Mouse (Mus musculus): ENCODE data around the gene Klre1. TPM values are rescaled to one million over a fixed set of nuclear protein-coding genes. Genes with fewer than 3 reads are reported as not detected.

Klre1 gene
- not detected for total RNA-seq (2021)

DNA sequence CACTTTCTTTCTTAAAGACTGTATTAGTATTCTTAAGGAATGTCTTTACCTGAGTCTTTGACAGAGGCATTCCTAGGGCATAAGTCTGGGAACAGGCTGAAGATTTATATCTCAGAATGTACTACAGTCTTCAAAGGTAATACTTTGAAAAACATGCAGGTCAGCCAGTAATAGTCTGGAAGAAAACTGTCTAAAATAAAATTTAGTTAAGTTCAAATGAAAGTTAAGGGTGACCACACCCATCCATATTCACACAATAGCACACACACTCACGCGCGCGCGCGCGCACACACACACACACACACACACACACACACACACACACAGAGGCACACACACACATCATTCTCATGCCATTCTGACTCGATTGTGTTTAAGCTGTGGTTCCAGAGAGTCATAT, at the start of gene Klre1:
Gene Klre1 (plus strand): TSS at position 301 of the 400 bp plus-strand sequence.
- intact Hi-C loops (cut with DNase I), result loop anchor here (5.0 to 10.0 kb wide), 2 partner anchors 517 to 1780 kb away; no protein-coding TSS in a partner anchor
- no peak for DNase-seq (ENCODE audit: low spot score)

DNA sequence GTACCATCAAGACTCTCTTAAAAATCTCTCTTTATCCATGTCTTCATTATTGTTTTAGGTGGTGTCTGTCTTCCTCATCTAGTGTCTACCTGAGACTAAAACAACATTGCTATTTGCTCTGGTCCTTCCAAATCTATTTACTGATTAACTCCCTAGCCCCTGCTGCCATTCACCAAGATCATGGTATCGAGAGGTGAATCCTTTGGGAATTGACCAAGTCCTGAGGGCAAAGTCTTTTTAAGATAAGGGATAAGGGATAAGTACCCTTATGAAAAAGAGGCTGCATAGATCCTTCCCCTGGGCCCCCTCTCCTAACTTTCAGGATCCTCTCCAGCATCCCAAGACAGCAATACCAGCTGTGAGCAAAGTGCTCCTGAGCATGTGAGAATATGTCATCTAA, 48.1 kb upstream of the Klre1 start:
- intact Hi-C loops (cut with DNase I), result loop anchor here (5.0 kb wide), 1 partner anchor 682 kb away; no protein-coding TSS in a partner anchor
- DNase-seq (ENCODE audit: low spot score), result no peak

DNA sequence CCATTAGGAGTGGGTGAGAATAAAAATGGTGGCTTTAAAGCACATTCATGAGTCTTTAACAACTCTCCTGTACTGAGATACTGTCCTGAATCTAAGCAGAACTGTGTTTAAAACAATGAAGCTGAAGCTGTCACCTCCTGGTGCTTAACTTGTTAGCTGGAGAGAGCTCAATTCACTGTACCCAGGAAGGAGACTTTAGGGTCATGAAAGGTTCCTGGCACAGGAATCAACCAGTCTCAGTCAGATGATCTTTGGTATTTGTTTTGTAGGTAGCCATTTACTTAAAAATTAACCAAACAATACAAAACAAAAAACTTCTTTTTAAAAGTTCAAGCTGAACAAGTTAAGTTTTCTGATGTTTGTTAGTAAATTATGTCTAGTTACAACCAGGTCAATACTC, 47.4 kb upstream of the Klre1 start:
- intact Hi-C loops (cut with DNase I), result loop anchor here (5.0 kb wide), 1 partner anchor 683 kb away; no protein-coding TSS in a partner anchor
- DNase-seq (ENCODE audit: low spot score), result no peak

DNA sequence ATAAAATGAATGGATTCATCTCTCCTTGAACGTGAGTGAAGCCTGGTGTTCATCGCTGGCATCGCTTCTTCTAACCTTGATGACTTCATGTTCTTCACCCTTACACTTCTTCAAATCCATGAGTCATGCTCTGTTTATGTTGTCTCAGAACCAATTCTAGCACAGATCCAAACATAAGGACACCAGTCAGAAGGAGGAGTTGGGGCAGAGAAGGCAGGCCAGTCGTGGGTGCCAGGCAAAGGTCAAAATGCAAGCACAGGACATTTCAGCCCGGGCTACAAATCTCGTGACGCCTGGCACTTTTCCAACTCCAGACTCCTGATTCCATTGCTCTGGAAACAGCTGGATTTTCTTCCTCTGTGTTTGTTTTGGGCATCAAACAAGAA, 45.2 kb upstream of the Klre1 start:
- peak; percentile 61 for DNase-seq (ENCODE audit: low spot score)
- intact Hi-C loops (cut with DNase I), result loop anchor here (5.0 kb wide), 1 partner anchor 685 kb away; no protein-coding TSS in a partner anchor

DNA sequence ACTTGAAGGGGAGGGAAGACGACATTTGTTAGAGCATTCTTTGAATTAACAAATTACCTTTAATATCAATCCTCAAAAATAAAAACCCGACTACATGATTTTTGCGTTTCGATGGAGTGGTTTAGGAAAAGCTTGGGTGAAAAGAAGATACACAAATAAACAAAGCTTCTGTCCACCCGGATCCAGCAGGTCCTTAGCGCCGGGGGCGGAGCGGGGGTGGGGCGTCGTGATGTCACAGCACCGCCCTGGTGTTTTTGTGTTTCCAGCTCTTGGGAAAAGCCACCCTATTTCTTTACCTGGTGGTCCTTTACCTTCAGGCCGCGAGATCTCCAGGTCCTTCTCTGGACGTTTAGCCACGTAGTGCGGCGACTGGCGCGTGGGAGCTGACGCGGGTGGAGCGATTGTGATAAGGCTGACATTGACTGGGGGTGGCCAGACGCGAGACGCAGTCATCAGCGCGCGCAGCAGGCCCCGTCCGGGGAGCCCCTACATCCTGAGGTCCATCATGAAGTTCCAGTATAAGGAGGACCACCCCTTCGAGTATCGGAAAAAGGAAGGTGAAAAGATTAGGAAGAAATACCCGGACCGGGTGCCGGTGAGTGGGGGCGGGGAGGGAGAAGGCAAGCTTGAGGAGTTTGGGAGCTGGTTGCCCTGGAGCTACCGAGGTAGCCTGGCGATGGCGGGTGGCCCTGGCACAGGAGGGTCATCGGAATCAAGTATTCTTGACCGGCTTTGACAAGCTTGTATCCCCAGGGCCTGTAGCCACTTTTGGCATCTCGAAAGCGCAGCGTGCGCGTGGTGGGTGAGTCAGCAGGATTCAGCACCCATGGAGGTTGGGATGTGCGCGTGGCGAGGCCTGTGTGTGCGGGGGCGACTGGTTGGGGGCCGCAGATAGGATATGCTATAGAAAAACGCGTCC, 44.5 kb upstream of the Klre1 start, which contains the start of gene Gabarapl1:
Gene Gabarapl1 (plus strand): TSS at position 219 of the 919 bp plus-strand sequence.
- intact Hi-C loops (cut with DNase I), result loop anchor here (5.0 kb wide), 1 partner anchor 686 kb away; no protein-coding TSS in a partner anchor
- DNase-seq (ENCODE audit: low spot score), result peak; percentile 75

DNA sequence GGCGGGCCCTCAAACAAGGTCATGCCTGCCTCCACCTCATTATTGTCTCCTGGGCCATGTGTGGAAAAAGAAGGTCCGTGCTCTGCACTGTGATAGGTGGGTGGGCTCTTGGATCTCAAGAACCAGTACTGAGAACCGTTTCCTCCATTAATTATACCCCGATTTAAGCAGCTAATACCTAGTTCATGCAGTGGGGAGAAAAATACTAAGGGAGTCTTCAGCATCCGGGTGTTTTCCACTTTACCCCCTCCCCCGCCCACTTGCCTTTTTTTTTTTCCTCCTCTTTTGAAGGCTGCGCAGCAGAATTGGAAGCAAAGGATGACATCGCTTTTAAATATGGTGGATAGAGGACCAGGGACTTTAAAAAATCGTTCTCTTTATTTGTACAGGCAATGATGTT, 43.6 kb upstream of the Klre1 start:
- no peak for DNase-seq (ENCODE audit: low spot score)
- intact Hi-C loops (cut with DNase I), result loop anchor here (5.0 kb wide), 1 partner anchor 687 kb away; no protein-coding TSS in a partner anchor

DNA sequence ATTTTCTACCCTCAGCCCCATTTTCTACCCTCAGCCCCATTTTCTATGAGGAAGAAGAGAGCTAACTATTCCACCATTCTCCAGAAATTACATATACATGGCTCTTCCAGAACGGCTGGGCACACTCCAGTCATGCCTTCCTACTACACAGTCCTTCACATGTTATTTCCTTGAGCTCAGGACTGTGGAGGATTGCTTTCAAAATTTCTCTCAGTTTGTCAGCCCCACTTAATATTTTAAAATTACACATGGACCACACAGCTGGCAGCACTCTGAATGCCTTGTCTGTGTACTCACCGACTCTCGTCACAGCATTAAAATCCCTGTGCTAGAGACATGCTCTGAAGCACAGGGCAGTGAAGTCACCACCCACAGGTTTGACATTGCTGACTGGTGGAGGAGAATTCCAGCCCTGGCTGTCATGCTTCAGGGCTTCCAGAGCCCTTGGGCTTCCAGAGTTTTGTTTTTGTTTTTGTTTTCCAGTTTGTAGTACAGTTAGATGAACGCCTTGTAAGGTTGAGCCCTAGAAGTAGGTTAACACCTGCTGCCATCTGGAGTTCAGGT, 43.0 kb upstream of the Klre1 start:
- intact Hi-C loops (cut with DNase I), result loop anchor here (5.0 kb wide), 1 partner anchor 687 kb away; no protein-coding TSS in a partner anchor
- DNase-seq (ENCODE audit: low spot score), result no peak

DNA sequence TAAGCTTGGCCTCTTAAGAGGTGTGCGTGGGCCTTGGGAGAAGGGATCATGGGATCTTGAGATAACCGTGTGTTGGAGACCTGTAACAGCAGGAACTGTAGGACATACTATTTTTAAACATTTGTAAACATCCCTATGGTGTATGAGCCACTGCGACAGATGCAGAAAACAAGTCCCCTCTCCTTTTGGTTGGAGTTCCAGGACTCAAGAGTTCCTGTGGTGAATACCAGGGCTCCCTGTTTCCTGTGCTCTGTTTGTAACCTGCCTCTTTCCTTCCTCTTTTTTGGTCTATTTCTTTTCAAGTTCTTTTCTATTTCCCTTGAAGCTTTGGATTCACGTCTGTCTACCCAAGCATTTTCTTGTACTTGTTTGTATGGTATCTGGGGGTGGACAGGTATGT, 42.0 kb upstream of the Klre1 start:
- intact Hi-C loops (cut with DNase I), result no loop called here

DNA sequence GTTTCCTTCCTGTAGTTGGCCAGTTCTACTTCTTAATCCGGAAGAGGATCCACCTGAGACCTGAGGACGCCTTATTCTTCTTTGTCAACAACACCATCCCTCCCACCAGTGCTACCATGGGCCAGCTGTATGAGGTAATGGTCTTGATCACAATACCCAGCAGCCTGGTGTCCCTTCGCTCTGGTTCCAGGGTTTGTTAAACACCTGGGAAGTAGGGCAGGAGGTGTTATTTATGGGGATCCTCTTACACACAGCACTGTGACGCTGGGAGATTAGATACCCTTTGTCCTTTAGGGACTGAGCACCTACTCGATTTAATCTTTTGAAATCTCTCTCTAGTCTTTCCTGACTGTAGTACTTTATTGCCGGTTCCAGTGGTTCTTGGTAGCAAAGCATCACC, 39.1 kb upstream of the Klre1 start:
- DNase-seq (ENCODE audit: low spot score), result no peak
- intact Hi-C loops (cut with DNase I), result no loop called here

More for the DNA sequence above, 42.0 kb upstream of the Klre1 start:
- no peak for DNase-seq (ENCODE audit: low spot score)

DNA sequence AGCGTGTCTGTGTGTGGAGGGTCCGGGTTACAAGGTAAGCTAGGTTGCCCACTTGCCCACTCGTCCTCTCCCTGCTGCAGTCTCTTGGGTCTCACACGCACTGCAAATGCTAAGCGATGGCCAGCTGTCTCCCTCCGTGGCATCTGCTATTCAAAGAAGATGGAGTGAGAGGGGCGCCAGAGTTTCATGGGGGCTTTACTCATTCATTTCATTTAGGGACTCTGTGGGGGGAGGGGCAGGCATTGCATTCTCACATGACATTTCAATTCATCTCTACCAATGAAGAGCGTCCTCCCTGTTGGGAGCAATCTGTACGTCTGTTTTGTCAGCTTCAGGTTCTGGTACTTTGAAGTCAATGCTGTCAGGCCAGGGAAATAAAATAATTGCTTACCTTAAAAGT, 35.8 kb upstream of the Klre1 start:
- intact Hi-C loops (cut with DNase I), result no loop called here
- DNase-seq (ENCODE audit: low spot score), result no peak

DNA sequence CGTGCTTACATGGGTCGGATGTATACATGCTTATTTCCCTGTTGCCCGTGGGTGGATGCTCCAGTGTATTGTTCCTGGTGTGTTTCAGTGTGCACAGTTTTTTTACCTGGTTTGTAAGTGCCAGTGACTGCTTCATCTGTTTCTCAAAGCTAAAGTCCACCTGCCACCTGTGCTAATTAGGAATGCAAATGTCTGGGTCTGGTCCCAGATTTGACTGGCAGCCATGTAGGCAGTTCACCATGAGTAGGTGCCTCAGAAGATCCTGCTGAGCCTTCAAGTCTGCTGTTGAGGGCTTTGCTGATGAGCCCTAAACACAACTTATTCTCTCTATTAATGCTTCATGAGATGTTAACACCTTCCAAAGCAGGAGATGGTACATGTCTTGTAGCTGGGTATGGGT, 35.2 kb upstream of the Klre1 start:
- intact Hi-C loops (cut with DNase I), result no loop called here

DNA sequence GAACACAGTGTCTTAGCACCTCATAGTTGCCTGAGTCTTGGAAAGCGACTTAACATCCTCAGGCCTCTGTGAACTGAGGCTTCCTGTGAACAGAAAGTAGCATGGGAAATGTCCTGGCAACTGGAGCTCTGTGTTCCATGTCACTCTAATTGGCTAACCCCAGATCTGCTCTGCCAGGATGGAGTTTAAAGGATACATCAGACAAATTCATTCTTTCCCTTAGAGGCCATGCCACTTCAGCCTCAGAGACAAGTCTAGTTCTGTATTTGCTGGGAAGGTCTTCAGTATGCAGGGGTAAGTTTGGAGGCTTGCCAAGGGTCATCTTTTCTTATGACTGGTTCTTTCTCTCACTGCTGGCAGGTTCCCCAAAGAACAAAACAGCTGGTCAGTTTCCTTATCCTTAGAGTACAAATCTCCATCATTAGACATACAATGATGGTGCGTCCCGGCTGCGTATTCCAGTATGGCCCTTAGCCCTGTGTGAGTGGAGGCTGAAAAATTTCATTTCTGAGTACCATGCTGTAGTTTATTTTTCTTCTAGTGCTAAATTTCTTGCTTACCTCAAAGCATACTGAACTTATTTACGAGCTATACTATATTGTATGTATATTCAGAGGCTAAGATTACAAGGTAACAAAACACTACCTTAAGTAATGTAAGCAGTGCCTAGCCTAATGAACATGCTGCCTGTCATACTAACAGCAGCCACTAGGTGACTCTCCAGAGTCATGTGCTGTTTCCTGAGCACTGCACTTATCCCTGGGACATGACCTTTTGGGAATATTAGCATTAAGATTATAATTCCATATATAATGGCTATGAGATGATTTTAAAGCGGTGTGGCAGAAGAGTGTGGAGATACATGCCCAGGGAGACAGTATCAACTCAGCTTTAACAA, 33.7 kb upstream of the Klre1 start:
- intact Hi-C loops (cut with DNase I), result no loop called here
- no peak for DNase-seq (ENCODE audit: low spot score)

More for the DNA sequence above, 35.2 kb upstream of the Klre1 start:
- no peak for DNase-seq (ENCODE audit: low spot score)

DNA sequence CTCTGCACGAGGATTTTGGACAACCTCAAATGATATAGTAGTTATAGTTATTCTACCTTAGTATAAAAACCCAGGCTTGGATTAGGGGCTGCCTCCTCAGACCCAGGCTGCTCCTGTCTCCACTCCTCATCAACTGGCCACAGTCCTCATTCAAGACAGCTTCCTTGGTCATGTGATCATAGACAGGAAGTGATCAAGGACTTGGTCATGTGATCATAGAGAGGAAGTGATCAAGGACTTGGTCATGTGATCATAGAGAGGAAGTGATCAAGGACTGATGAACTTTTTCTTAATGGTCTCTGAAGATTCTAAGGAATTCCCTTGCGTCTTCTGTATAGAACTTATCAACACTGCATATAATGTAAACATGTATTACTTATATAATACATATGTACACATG, 30.4 kb upstream of the Klre1 start:
- intact Hi-C loops (cut with DNase I), result no loop called here
- DNase-seq (ENCODE audit: low spot score), result no peak

DNA sequence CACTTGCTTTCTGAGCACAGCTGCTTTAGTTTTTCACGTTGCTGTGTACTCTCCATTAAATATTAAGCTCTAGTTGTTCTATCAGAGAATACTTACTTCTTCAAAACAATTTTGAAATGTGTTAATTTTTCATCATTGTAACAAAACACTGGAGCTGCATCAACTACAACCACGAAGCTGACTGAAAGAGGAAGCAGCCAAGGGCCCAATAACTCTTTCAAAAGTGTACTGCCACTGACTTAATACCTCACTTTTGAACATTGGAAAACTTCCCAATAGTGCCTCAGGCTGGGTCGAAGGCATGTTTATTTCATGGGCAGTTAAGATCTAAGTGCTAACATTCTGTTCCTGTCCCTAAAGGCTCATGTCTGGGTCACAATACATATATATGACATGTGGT, 29.7 kb upstream of the Klre1 start:
- intact Hi-C loops (cut with DNase I), result no loop called here
- DNase-seq (ENCODE audit: low spot score), result no peak

DNA sequence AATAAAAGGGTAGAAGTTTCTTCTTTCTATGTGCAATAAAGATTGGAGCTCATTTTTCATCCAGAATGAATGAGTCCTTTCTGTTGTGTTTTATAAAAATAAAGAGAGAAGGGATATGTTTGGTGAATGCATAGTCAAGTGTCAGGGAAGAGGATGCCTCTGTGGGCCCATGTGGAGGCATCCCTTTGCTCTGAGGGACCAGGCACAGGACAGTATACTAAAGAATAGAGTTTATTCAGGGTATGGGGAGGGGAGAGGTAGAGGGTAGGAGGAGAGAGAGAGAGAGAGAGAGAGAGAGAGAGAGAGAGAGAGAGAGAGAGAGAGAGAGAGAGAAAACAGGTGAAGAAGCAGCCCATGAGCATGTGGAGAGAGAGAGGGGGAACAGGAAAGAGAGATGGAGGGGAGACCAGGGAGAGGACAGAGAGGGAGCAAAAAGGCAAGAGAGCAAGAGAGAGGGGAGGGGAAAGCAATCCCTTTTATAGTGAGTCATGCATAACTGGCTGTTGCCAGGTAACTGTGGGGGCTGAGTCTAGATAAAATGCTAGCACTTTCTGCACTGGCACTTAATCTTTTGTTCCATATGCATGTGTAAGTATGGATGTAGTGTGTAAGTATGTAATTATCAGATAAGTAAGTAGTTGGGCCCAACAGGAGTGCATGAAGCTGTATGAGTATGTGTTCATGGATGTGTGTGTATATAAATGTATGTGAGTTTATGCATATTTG, 20.2 kb upstream of the Klre1 start:
- intact Hi-C loops (cut with DNase I), result loop anchor here (2.0 to 5.0 kb wide), 3 partner anchors 40 to 165 kb away; no protein-coding TSS in a partner anchor
- no peak for DNase-seq (ENCODE audit: low spot score)

DNA sequence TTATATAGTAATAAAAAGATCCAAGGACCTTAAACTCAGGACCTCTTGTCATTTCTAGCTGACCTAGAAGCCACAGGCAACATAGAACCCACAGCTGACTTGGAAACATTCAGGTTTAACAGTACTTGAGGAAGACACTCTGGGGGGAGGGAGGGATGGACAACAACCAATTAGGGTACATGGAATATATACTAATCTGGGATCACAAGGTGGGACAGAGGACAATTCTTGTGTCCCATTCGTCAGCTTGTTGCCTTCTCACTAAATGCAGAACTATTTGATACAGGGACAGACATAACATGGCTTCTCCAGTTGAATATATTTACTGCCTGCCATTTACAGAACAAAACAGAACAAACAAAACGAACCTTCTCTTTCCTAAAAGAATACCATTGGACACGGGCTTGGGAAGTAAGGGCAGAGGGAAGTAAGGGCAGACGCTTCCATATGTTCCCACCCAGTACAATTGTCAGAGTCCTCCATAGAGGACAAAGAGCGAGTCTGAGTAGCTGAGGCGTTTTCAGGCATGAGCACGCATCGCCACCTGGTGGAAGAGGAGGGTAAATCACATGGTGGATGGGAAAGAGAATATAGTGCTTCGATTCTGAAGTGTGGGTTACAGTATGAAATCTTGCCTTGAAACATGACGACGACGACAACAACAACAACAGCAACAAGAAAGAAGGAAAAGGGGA, 18.6 kb upstream of the Klre1 start:
- intact Hi-C loops (cut with DNase I), result loop anchor here (2.0 to 5.0 kb wide), 3 partner anchors 42 to 166 kb away; no protein-coding TSS in a partner anchor

DNA sequence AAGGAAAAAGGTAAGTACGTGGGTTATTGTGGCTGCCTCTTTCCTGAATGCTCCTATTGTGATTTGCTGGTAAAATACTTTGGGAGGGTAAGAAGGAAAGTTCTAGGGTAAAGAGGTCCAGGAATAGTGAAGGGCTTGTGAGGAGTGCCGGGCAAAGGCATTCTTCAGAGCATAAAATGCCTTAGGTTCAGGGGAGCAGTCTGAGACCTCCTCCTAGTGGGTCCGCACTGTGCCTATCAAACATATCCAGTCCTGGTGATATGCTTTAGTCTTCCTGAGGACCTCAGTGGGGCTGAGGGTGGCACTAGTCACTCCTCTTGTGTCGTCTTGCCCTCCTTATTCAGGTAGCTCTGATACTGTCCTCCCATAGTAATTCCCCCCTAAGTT, 18.1 kb upstream of the Klre1 start:
- no peak for DNase-seq (ENCODE audit: low spot score)
- intact Hi-C loops (cut with DNase I), result loop anchor here (2.0 to 5.0 kb wide), 3 partner anchors 42 to 167 kb away; no protein-coding TSS in a partner anchor

More for the DNA sequence above, 18.6 kb upstream of the Klre1 start:
- DNase-seq (ENCODE audit: low spot score), result no peak

DNA sequence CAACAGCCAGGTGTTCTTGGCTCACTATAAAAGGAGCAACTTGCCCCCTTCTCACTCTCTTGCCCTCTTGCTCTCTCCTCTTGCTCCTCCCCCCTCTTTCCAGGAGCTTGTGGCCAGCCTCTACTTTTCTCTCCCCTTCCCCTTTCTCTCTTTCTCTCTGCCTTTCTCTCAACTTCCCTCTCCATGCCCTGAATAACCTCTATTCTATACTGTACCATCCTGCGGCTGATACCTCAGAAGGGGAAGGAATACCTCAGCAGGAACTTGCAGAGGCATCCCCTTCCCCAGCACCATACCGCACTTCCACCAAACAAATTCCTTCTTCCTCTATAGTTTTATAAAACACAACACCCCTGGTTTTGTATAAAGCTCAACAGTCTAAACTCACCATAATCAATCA, 12.4 kb upstream of the Klre1 start:
- intact Hi-C loops (cut with DNase I), result no loop called here
- no peak for DNase-seq (ENCODE audit: low spot score)

Measured in heart, postnatal 25 days (tissue).